Mouse (Mus musculus) T-helper 2 cell (primary cell): ENCODE results near the gene Mapkapk2.

ENCODE experiments used
- in situ Hi-C: fragments of 300-600 bp; cut with MboI, MseI; formaldehyde crosslinking; loops from one replicate; pipeline ENCODE4 v1.15.1; 2025; ENCODE audit warnings: high pct_unique_total_duplicates

Gene Mapkapk2

DNA sequence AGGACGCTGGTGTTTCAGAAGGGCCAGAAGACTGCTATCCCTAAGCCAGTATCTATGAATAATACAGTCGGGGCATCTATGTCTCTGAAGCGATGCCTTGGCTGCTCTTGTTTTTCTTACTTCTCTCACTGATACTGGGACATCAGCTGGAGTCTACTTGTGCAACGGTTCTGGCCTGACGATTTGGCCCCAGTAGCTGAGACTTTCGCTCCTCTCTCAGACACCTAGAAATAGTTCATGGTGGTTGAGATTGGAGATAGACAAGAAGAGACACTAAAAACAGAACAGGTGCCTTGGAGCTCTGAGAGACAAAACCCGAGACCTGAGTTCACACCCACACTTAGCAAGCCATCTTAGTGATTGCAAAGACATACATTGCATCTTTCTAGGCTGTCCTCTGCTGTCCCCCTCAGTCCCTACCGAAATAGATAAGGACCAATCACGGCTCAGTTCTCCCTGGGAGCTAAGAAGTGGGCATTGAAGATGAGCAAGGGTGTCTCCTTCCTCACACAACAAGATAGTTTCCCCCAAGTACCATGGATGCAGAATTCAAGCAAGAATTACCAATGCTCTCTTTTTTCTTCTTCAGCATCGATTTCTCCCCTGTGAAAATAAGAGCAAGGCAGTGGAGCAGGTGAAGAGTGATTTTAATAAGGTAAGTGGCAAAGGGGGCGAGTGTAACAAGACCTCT is 75.6 kb downstream of the Mapkapk2 start:
- in situ Hi-C loops = no loop called here

DNA sequence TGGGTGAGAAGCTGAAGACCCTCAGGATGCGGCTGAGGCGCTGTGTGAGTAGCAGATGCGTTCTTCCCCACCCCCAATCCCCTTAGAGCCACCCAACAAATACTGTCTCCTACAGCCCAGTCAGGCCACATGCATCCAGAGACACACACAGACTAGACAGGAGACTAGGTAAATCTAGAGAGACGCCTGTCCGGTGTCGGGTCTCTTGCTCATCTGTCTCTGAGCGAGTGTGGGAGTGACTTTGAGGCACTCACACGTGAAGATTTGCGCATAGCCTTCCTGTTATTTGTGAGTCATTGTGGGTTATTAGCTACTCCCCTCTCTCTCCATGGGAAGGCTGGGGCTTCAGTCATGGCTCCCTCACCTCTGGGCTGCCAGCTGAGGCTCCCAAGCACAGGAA is 76.2 kb downstream of the Mapkapk2 start:
- in situ Hi-C loops = no loop called here

DNA sequence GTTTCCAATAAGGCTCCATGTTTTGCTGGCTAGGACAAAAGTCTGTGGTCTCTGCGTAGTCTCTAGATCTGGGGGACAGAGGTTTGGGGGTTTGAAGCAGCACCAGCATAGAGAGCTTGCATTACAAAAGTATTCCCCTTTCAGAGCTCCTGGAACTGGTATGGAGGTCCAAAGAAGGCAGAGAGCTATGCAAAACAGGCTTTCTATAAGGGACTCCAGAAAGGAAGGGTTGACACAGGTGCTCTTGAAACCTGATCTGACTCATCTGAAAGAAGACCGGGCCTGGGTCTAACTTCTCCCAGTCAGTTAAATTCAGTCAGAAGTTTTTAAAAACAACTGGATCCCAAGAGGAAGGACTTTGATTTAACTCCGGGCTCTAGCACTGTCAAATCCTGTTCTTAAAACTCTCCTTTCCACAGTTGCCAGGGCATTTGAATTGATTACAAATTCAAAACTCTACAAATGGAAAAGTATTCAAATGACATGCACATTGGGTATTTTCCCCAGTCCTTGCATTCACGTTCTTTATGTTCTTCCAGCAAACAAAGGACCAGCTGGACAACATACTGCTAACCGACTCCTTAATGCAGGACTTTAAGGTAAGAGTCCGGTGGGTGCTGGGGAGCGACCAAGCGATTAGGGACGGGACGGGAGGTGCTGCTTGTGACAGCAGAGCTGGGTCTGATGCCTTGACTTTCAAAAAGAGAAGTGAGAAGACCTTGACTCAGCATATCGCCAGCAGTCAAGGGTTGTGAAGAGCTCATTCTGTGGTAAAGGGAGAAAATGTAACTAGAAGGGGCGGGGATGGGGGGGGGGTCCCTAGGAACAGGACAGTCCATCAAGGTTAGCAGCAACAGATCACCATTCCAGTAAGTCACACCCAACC is 77.0 kb downstream of the Mapkapk2 start:
- in situ Hi-C loops = no loop called here

DNA sequence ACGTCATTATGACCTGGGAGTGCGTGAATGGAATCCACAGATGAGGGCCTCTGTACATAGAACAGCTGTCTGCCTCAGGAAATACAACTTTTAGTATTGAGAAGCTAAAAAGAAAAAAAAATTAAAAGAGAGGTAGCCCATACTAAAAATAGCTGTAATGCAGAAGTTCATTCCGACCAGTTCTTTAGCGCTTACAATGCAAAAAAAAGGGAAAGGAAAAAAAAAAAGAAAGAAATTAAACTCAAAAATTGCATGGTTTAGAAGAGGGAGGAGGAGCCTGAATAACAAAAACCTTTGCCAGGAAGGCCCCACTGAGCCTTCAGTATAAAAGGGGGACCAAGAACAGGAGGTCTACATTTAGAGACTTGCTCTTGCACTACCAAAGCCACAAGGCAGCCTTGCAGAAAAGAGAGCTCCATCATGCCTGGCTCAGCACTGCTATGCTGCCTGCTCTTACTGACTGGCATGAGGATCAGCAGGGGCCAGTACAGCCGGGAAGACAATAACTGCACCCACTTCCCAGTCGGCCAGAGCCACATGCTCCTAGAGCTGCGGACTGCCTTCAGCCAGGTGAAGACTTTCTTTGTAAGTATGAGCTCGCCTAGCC is 78.0 kb downstream of the Mapkapk2 start, which contains the start of gene Il10:
Gene Il10 (plus strand): TSS at position 354 of the 607 bp plus-strand sequence.
- in situ Hi-C loops = loop anchor here (10.0 kb wide), 2 partner anchors 515 to 815 kb away; no protein-coding TSS in a partner anchor

DNA sequence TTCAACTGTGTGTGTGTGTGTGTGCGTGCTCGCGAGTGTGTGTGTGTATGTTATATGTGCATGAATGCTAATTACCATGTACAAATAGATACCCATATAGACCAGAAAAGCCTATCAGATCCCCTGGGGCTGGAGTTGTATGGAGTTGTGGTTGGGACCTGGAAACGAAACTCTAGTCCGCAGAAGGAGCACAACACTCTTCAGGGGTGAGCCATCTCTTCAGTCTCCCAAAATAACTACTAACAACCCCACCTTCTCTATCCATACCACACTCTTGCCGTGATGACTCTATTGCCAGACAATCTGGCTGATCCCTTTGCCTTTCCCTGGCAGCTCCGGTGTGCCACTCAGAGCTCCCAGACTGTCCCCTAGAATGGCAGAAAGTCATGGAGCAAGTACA is 81.7 kb downstream of the Mapkapk2 start:
- in situ Hi-C loops = loop anchor here (10.0 kb wide), 2 partner anchors 519 to 819 kb away; no protein-coding TSS in a partner anchor

DNA sequence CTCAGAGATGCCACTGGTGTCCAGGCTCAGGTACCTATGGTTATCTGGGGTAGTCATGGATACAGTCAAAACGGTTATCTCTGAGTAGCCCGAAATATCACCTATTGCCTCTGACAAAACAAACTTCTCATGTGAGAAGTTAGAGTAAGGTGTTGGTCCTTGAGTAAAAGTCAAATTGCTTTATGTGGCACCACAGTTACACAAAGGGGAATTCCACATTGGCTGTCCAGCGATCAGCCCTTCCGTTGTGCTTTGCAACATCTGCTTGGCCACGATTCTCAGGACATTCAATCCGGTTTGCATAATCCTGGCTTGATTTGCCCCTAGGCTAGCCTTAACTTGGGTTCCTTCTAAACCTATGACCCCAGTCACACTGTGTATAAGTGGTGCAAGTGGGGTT is 82.3 kb downstream of the Mapkapk2 start:
- in situ Hi-C loops = loop anchor here (10.0 kb wide), 2 partner anchors 520 to 820 kb away; no protein-coding TSS in a partner anchor

DNA sequence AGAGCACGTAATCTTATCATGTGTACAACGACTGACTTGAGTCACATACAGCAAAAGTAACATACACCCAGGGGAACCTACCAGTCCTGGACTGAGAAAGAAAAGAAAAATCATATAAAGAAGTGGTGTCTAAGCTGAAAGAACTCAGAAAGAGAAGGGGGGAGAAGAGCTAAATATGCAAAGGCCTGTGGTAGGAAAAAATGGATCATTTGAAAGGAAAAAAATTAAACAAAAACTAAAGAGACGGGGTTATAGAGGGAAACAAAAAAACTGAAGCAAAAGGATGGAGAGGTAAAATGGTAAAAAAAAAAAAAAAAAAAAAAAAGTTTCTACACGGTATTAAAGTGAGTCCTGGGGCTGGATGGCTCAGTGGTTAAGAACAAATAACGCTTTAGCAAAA is 83.7 kb downstream of the Mapkapk2 start:
- in situ Hi-C loops = loop anchor here (5.0 to 10.0 kb wide), 3 partner anchors 93 to 821 kb away; no protein-coding TSS in a partner anchor

DNA sequence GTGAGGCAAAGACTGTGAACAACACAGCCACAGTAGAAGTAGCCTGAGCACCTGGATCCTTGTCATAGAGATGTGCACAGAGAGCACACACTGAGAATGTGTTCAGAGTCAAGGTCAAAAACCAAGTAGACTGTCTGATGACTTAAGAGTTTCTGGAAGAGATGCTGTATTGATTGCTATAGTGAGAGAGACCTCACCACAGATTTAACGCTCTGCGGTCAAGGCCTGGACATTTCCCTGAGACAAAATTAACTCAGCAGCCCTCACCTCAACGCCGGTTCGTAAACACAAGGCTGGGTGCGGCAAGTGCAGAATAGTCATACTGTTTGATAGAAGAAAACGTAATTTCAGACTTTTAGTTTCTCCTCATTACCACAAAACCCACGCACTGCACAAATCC is 85.1 kb downstream of the Mapkapk2 start:
- in situ Hi-C loops = loop anchor here (5.0 to 10.0 kb wide), 3 partner anchors 95 to 822 kb away; no protein-coding TSS in a partner anchor

DNA sequence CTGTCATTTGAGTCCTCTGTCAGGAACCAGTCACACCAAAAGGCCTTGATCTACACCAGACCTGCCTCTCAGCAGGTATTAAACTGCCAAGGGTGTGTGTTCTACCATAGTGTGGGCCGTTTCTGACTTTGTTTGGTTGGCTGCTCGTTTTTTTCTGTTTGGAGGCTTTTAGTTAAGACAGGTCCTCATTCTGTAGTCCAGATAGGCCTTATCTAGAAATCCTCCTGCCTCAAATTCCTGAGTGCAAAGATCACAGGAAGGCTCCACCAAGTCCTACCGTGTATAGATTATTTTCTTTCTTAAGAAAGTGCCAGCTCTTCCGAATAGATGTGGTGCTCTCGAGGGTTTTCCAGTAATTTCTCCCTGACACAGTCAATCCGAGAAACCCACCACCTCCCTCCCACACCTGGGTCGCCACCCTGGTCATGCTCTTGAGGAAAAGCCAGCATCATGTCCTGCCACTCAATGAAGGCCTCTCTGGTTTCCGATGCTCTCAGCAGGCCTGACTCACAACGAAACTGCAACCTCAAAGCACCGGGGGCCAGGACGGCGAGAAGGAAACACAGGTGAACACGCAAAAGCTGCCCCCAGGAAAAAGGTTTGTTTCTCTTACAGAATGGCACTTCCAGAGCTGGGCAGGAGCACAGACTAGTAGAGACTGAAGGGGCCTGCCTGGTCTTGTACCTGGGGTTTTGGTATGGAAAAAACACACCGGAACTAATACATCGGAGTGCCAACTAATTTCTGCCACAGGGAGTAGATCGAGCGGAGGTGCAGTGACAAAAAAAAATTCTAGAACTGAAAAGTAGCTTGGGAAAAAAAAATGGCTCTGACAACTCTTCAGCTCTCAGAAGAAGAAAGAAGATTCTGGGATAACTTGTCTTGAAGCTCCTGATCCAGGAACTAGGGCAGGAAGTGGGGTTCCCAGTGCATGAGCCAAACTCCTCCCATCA is 87.1 kb downstream of the Mapkapk2 start:
- in situ Hi-C loops = loop anchor here (5.0 to 10.0 kb wide), 3 partner anchors 97 to 824 kb away; no protein-coding TSS in a partner anchor

DNA sequence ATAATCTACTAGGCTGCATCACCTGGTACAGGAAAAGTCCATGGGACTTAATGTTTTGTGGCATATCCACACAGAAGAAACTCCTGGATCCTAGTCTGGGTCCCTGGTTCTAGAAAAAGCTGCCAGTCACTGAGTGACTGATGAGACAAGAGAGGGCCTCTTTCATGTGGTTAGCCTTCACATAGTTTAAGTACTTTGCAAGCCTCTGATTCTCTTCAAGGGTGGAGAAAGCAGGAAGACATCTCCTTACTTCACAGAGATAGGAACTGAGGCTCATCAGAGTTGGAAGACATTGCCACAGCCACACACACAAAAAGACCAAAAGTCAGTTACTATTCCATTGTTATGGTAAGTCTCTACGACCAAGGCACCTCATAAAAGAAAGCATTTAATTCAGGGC is 91.6 kb downstream of the Mapkapk2 start:
- in situ Hi-C loops = no loop called here
